Mouse (Mus musculus) kidney, embryonic 16.5 days (tissue): ENCODE data around the gene Dcdc2b. TPM values are rescaled to one million over a fixed set of nuclear protein-coding genes. Genes with fewer than 3 reads are reported as not detected.

Source experiments
- ATAC-seq: fragments of 200-750 bp; cut with Nextera tagmentation; 2 replicates; pipeline ENCODE4 v1.8.0; 2017; ENCODE audit warnings: moderate TSS enrichment; ENCODE audit not compliant: low FRiP score, low TSS enrichment
- H3K27ac ChIP-seq: fragments of 300-500 bp; sonication (generic); 2 replicates; pipeline ENCODE4 v1.5.1; 2014; ENCODE audit warnings: low read length
- H3K27me3 ChIP-seq: fragments of 300-500 bp; sonication (generic); 2 replicates; pipeline ENCODE4 v1.6.1; 2014; ENCODE audit warnings: low read length, control low read depth, mixed read lengths; ENCODE audit not compliant: insufficient read depth
- H3K36me3 ChIP-seq: fragments of 300-500 bp; sonication (generic); 2 replicates; pipeline ENCODE4 v1.6.1; 2014; ENCODE audit warnings: low read length, control low read depth, mixed read lengths; ENCODE audit not compliant: insufficient read depth
- H3K4me1 ChIP-seq: fragments of 300-500 bp; sonication (generic); 2 replicates; pipeline ENCODE4 v1.6.1; 2014; ENCODE audit warnings: low read length, control low read depth, mixed read lengths; ENCODE audit not compliant: insufficient read depth
- H3K4me2 ChIP-seq: fragments of 300-500 bp; sonication (generic); replicated peaks from 2 replicates; pipeline ENCODE4 v1.6.1; 2014; ENCODE audit warnings: low read depth, low read length
- H3K4me3 ChIP-seq: fragments of 300-500 bp; sonication (generic); 2 replicates; pipeline ENCODE4 v1.5.1; 2014; ENCODE audit warnings: mild to moderate bottlenecking, low read length
- H3K9ac ChIP-seq: fragments of 300-500 bp; sonication (generic); replicated peaks from 2 replicates; pipeline ENCODE4 v1.6.1; 2014; ENCODE audit warnings: low read length
- H3K9me3 ChIP-seq: fragments of 300-500 bp; sonication (generic); 2 replicates; pipeline ENCODE4 v1.6.1; 2016; ENCODE audit warnings: low read length, control low read depth
- WGBS: fragments of 180-500 bp; shearing (Covaris S2); extraction: QIAGEN DNeasy Blood & Tissue Kit; methylation state at CpG from one replicate; pipeline ENCODE4 v1.1.7; 2014; 5-methylcytosine and 5-hydroxymethylcytosine counted together
- polyA plus RNA-seq: library from polyadenylated mRNA; unstranded; fragments of >200 nt; fragmentation: Nextera tagmentation; extraction: Ambion mirVana; gene quantifications from 2 replicates; pipeline ENCODE4 v1.2.1, GENCODE M21; 2015

The Dcdc2b gene
- polyA plus RNA-seq, 1 experiment from 2014 or later = 2.6 TPM

GRCm38 (mm10) chr4:129615801-129616290, 1.8 kb upstream of the Dcdc2b start:
- no peaks in the 10 kb centered on the region for H3K27me3 ChIP-seq
- ATAC-seq = no peak
- no peaks in the 10 kb centered on the region for H3K9me3 ChIP-seq
- no peak overlapping the region for H3K27ac ChIP-seq
- 91% methylated on average over 9 of the region's 9 CpGs for WGBS
- H3K9ac ChIP-seq = no peak overlapping the region
- H3K36me3 ChIP-seq = 0 out of 2 replicates have a peak, but pooled peaks cover 7% of the 10 kb centered on the region
- no peak overlapping the region for H3K4me2 ChIP-seq
- H3K4me1 ChIP-seq = peaks cover 10% of the 10 kb centered on the region; the same call in 1 of the 2 replicates
- no peak overlapping the region for H3K4me3 ChIP-seq

GRCm38 (mm10) chr4:129610472-129610871, 3.6 kb downstream of the Dcdc2b start:
- Histone ChIP-seq H3K36me3 (peaks cover 28% of the 10 kb centered on the region), H3K9me3 (no peaks in the 10 kb centered on the region), H3K4me3 (no peak overlapping the region), H3K9ac (no peak overlapping the region), H3K27me3 (no peaks in the 10 kb centered on the region), H3K4me1 (no peaks in the 10 kb centered on the region), H3K4me2 (no peak overlapping the region), H3K27ac (no peak overlapping the region)
- ATAC-seq = no peak
- WGBS = 62% methylated on average over 4 of the region's 4 CpGs

GRCm38 (mm10) chr4:129610026-129610425, 4.0 kb downstream of the Dcdc2b start:
- H3K27ac ChIP-seq = no peak overlapping the region
- H3K27me3 ChIP-seq = no peaks in the 10 kb centered on the region
- H3K4me2 ChIP-seq = no peak overlapping the region
- H3K4me1 ChIP-seq = no peaks in the 10 kb centered on the region
- no peak for ATAC-seq
- H3K9ac ChIP-seq = no peak overlapping the region
- 73% methylated on average over 4 of the region's 4 CpGs for WGBS
- no peaks in the 10 kb centered on the region for H3K9me3 ChIP-seq
- peaks cover 28% of the 10 kb centered on the region for H3K36me3 ChIP-seq
- H3K4me3 ChIP-seq = no peak overlapping the region

GRCm38 (mm10) chr4:129609139-129609631, 4.9 kb downstream of the Dcdc2b start:
- Histone ChIP-seq H3K4me2 (no peak overlapping the region), H3K36me3 (peaks cover 37% of the 10 kb centered on the region), H3K4me3 (no peak overlapping the region), H3K27ac (no peak overlapping the region), H3K9ac (no peak overlapping the region), H3K27me3 (no peaks in the 10 kb centered on the region), H3K4me1 (no peaks in the 10 kb centered on the region), H3K9me3 (no peaks in the 10 kb centered on the region)
- WGBS = 80% methylated on average over 12 of the region's 12 CpGs
- peak; percentile 24; the same call in 1 of the 2 replicates for ATAC-seq

GRCm38 (mm10) chr4:129608426-129609025, 5.5 kb downstream of the Dcdc2b start:
- Histone ChIP-seq H3K9me3 (no peaks in the 10 kb centered on the region), H3K27ac (0 out of 2 replicates have a peak overlapping the region, but pooled peaks have one; percentile 27), H3K4me1 (0 out of 2 replicates have a peak, but pooled peaks cover 2% of the 10 kb centered on the region), H3K4me2 (no peak overlapping the region), H3K36me3 (peaks cover 43% of the 10 kb centered on the region), H3K9ac (no peak overlapping the region), H3K4me3 (no peak overlapping the region), H3K27me3 (no peaks in the 10 kb centered on the region)
- WGBS = 34% methylated on average over 7 of the region's 7 CpGs
- ATAC-seq = peak; percentile 88

GRCm38 (mm10) chr4:129600233-129601158, 13.6 kb downstream of the Dcdc2b start, which contains the start of the genes Eif3i and Tmem234:
Gene Eif3i, minus strand, starts transcription at chr4:129600648.
Gene Tmem234, plus strand, starts transcription at chr4:129600668.
- ATAC-seq = peak; percentile 93
- peaks cover 18% of the 10 kb centered on the region for H3K4me1 ChIP-seq
- peak within 1 kb of the TSS; percentile 95 for H3K9ac ChIP-seq
- H3K4me2 ChIP-seq = peak within 1 kb of the TSS; percentile 80
- H3K27ac ChIP-seq = peak within 1 kb of the TSS; percentile 51
- H3K36me3 ChIP-seq = peaks cover 26% of the 10 kb centered on the region
- no peaks in the 10 kb centered on the region for H3K27me3 ChIP-seq
- WGBS = under 1% methylated on average over 67 of the region's 74 CpGs
- peak within 1 kb of the TSS; percentile 98 for H3K4me3 ChIP-seq
- no peaks in the 10 kb centered on the region for H3K9me3 ChIP-seq

GRCm38 (mm10) chr4:129588865-129589264, 25.2 kb downstream of the Dcdc2b start:
- Histone ChIP-seq H3K4me1 (peaks cover 13% of the 10 kb centered on the region), H3K9ac (no peak overlapping the region), H3K36me3 (peaks cover 34% of the 10 kb centered on the region), H3K27me3 (no peaks in the 10 kb centered on the region), H3K4me2 (no peak overlapping the region), H3K9me3 (no peaks in the 10 kb centered on the region), H3K4me3 (no peak overlapping the region), H3K27ac (no peak overlapping the region)
- 71% methylated on average over 4 of the region's 4 CpGs for WGBS
- ATAC-seq = no peak

GRCm38 (mm10) chr4:129586943-129587342, 27.1 kb downstream of the Dcdc2b start:
- no peak overlapping the region for H3K4me2 ChIP-seq
- H3K27me3 ChIP-seq = no peaks in the 10 kb centered on the region
- no peaks in the 10 kb centered on the region for H3K9me3 ChIP-seq
- H3K9ac ChIP-seq = no peak overlapping the region
- 24% methylated on average over 1 of the region's 1 CpGs for WGBS
- H3K36me3 ChIP-seq = peaks cover 17% of the 10 kb centered on the region
- no peak overlapping the region for H3K4me3 ChIP-seq
- H3K27ac ChIP-seq = peak overlapping the region; percentile 58
- peaks cover 13% of the 10 kb centered on the region for H3K4me1 ChIP-seq
- ATAC-seq = 0 out of 2 replicates have a peak, but pooled peaks have one; percentile 37

GRCm38 (mm10) chr4:129585773-129586172, 28.3 kb downstream of the Dcdc2b start:
- Histone ChIP-seq H3K27me3 (no peaks in the 10 kb centered on the region), H3K9me3 (no peaks in the 10 kb centered on the region), H3K4me2 (peak overlapping the region; percentile 81), H3K4me3 (peak overlapping the region; percentile 59), H3K9ac (peak overlapping the region; percentile 72), H3K36me3 (peaks cover 7% of the 10 kb centered on the region), H3K27ac (peak overlapping the region; percentile 84; the same call in 1 of the 2 replicates), H3K4me1 (peaks cover 13% of the 10 kb centered on the region)
- 63% methylated on average over 9 of the region's 9 CpGs for WGBS
- no peak for ATAC-seq
